Mouse (Mus musculus) midbrain, postnatal 0 days (tissue): Measurements from ENCODE around the gene Sptan1. TPM values are rescaled to one million over a fixed set of nuclear protein-coding genes. Genes with fewer than 3 reads are reported as not detected.
"Not testable (repeated sequence)": the region's sequence is repeated elsewhere in the genome, so short reads cannot be mapped to it uniquely, and the experiment has no call there.

Source experiments
- ATAC-seq: fragments of 200-750 bp; cut with Nextera tagmentation; 2 replicates; pipeline ENCODE4 v1.8.0; 2017; ENCODE audit warnings: moderate number of reproducible peaks, mild to moderate bottlenecking, moderate TSS enrichment, moderate library complexity; ENCODE audit not compliant: low FRiP score
- DNase-seq: peaks from one replicate; pipeline ENCODE4 v3.0.0-alpha.2; 2015; ENCODE audit warnings: low spot score
- H3K27ac ChIP-seq: fragments of 300-500 bp; sonication (generic); 2 replicates; pipeline ENCODE4 v1.5.1; 2014; ENCODE audit warnings: low read depth, mild to moderate bottlenecking, low read length, mixed read lengths
- H3K27me3 ChIP-seq: fragments of 300-500 bp; sonication (generic); 2 replicates; pipeline ENCODE4 v1.6.1; 2014; ENCODE audit warnings: low read length, control low read depth, mixed read lengths; ENCODE audit not compliant: insufficient read depth
- H3K36me3 ChIP-seq: fragments of 300-500 bp; sonication (generic); 2 replicates; pipeline ENCODE4 v1.6.1; 2014; ENCODE audit warnings: low read length, control low read depth, mixed read lengths; ENCODE audit not compliant: insufficient read depth
- H3K4me1 ChIP-seq: fragments of 300-500 bp; sonication (generic); 2 replicates; pipeline ENCODE4 v1.6.1; 2014; ENCODE audit warnings: mild to moderate bottlenecking, control low read depth, antibody characterized with exemption, low read length, mixed read lengths; ENCODE audit not compliant: insufficient read depth
- H3K4me2 ChIP-seq: fragments of 300-500 bp; sonication (generic); 2 replicates; pipeline ENCODE4 v1.6.1; 2014; ENCODE audit warnings: low read depth, mild to moderate bottlenecking, low read length, mixed read lengths; ENCODE audit not compliant: poor library complexity, severe bottlenecking
- H3K4me3 ChIP-seq: fragments of 300-500 bp; sonication (generic); 2 replicates; pipeline ENCODE4 v1.5.1; 2014; ENCODE audit warnings: low read depth, mild to moderate bottlenecking, low read length, moderate library complexity
- H3K9ac ChIP-seq: fragments of 300-500 bp; sonication (generic); replicated peaks from 2 replicates; pipeline ENCODE4 v1.6.1; 2014; ENCODE audit warnings: mild to moderate bottlenecking, low read length, moderate library complexity, mixed read lengths; ENCODE audit not compliant: poor library complexity, severe bottlenecking
- H3K9me3 ChIP-seq: fragments of 300-500 bp; sonication (generic); 2 replicates; pipeline ENCODE4 v1.6.1; 2016; ENCODE audit warnings: low read length, control low read depth
- CTCF ChIP-seq: IDR thresholded peaks from 2 replicates; pipeline ENCODE4 v1.5.1; 2016; ENCODE audit warnings: antibody characterized with exemption, mild to moderate bottlenecking
- WGBS: fragments of 180-500 bp; shearing (Covaris S2); extraction: QIAGEN DNeasy Blood & Tissue Kit; methylation state at CpG from one replicate; pipeline ENCODE4 v1.1.7; 2014; 5-methylcytosine and 5-hydroxymethylcytosine counted together
- polyA plus RNA-seq: library from polyadenylated mRNA; unstranded; fragments of >200 nt; fragmentation: Nextera tagmentation; extraction: Ambion mirVana; gene quantifications from 2 replicates; pipeline ENCODE4 v1.2.1, GENCODE M21; 2015
- total RNA-seq: library from RNA; depleted of rRNA; stranded (reverse); fragments of >200 nt; gene quantifications from 2 replicates; pipeline ENCODE4 v1.2.3, GENCODE M21; 2014

The Sptan1 gene
- total and polyA plus RNA-seq, 2 experiments from 2014 or later, result 193 to 796 TPM

GRCm38 (mm10) chr2:30048101-30048501, 82.7 kb downstream of the Sptan1 start:
- DNase-seq, result no peak

DNA sequence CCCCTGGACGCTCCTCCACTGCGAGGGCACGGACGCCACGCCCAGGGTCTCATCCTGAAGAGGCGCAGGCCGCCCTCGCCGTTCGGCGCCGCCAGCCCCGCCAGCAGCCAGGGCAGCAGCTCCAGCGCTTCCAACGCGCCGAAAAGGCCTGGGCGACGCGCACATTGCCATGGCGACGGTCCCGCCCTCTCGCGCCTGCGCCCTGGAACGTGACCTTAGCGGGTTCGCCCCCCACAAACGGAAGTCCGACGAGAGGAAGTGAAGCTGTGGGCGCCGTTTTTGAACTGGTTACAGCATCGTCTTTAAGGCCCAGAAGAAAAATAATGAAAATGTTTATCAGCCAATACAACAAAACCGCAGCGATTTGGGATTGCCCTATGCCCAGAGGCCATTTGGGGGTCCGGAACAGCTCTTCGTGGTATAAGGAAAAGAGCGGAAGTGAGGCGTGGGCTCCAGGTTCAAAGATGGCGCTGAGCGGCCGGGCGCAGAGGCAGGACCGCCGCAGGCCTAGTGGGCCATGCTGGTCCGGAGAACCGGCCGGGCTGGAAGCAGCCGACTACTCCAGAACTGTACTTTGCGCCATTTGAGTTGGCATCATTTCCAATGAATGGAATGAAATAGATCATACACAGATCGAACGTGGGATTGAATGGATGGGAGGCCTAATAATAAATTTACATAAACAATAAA, 83.5 kb downstream of the Sptan1 start, which contains the start of gene Wdr34:
Wdr34 (minus strand) TSS at position 183 of the 690 bp plus-strand sequence.
- DNase-seq (peak; percentile 97), ATAC-seq (peak; percentile 92)
- no peaks in the 10 kb centered on the region for H3K4me1 ChIP-seq
- TF ChIP-seq CTCF, result no peak
- peak within 1 kb of the TSS; percentile 73 for H3K4me3 ChIP-seq
- H3K36me3 ChIP-seq, result peaks cover 5% of the 10 kb centered on the region; the same call in 1 of the 2 replicates
- under 1% methylated on average over 53 of the region's 54 CpGs for WGBS
- H3K9me3 ChIP-seq, result no peaks in the 10 kb centered on the region
- H3K27ac ChIP-seq, result peak within 1 kb of the TSS; percentile 99
- H3K9ac ChIP-seq, result peak within 1 kb of the TSS; percentile 79
- H3K4me2 ChIP-seq, result peak within 1 kb of the TSS; percentile 65
- H3K27me3 ChIP-seq, result no peaks in the 10 kb centered on the region

More at GRCm38 (mm10) chr2:30048101-30048501, 82.7 kb downstream of the Sptan1 start:
- Histone ChIP-seq H3K27ac (peak overlapping the region; percentile 99), H3K9ac (peak overlapping the region; percentile 79), H3K27me3 (no peaks in the 10 kb centered on the region), H3K36me3 (peaks cover 5% of the 10 kb centered on the region; the same call in 1 of the 2 replicates), H3K4me1 (no peaks in the 10 kb centered on the region), H3K4me2 (peak overlapping the region; percentile 65), H3K9me3 (no peaks in the 10 kb centered on the region), H3K4me3 (peak overlapping the region; percentile 73)
- ATAC-seq, result no peak
- WGBS, result 54% methylated on average over 11 of the region's 11 CpGs
- no peak for TF ChIP-seq CTCF

DNA sequence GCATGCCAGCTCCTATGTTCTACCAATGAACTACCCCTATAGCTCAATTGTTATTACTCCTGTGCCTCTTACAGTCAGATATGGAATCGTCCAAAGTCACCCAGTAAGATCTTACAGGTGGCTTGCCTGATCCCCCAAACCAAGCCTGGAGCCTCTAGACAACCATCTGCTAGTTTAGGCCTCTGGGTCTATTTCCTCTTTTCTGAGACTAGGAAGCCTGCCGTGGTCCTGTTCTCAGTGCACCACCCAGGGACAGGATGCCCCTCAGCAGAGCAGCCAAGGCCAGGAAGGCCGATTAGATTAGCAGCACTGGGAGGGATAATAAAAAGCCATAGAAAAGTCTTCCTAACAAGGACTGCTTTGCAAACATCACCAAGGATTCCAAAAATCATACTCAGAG, 84.5 kb downstream of the Sptan1 start:
- Histone ChIP-seq H3K4me1 (no peaks in the 10 kb centered on the region), H3K9ac (no peak overlapping the region), H3K36me3 (peaks cover 5% of the 10 kb centered on the region; the same call in 1 of the 2 replicates), H3K27me3 (no peaks in the 10 kb centered on the region), H3K9me3 (no peaks in the 10 kb centered on the region), H3K4me2 (no peak overlapping the region), H3K27ac (no peak overlapping the region; the same call in 1 of the 2 replicates), H3K4me3 (no peak overlapping the region)
- ATAC-seq, result no peak
- no peak for DNase-seq
- 83% methylated on average over 3 of the region's 3 CpGs for WGBS
- no peak for TF ChIP-seq CTCF

- no peak for ATAC-seq
These were observed 86.8 kb downstream of the Sptan1 start for GRCm38 (mm10) chr2:30051992-30052761.

DNA sequence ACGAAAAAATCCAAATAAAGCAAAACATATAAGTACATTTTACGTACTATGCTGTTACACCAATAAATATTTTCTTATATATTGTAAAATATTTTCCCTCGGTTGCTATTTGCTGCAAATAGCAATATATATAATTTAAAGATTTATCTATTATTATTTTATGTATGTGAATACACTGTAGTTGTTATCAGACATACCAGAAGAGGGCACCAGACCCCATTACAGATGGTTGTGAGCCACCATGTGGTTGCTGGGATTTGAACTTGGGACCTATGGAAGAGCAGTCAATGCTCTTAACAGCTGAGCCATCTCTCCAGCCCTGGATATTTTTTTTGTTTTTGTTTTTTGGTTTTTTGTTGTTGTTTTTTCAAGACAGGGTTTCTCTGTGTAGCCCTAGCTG, 90.0 kb downstream of the Sptan1 start:
- WGBS, result 94% methylated on average over 3 of the region's 3 CpGs
- H3K36me3 ChIP-seq, H3K27ac ChIP-seq, ATAC-seq, H3K4me3 ChIP-seq, H3K9me3 ChIP-seq, DNase-seq, H3K27me3 ChIP-seq, H3K4me2 ChIP-seq, H3K9ac ChIP-seq, H3K4me1 ChIP-seq: not testable (repeated sequence)
- TF ChIP-seq CTCF, result peak; percentile 26; the same call in 1 of the 2 replicates

More at GRCm38 (mm10) chr2:30051992-30052761, 86.8 kb downstream of the Sptan1 start:
- Histone ChIP-seq H3K4me1 (no peaks in the 10 kb centered on the region), H3K27ac (no peak overlapping the region), H3K4me2 (no peak overlapping the region), H3K27me3 (no peaks in the 10 kb centered on the region), H3K36me3 (no peaks in the 10 kb centered on the region), H3K4me3 (no peak overlapping the region), H3K9me3 (no peaks in the 10 kb centered on the region), H3K9ac (no peak overlapping the region)
- WGBS, result 46% methylated on average over 6 of the region's 6 CpGs
- peak; percentile 68 for TF ChIP-seq CTCF
- no peak for DNase-seq

GRCm38 (mm10) chr2:30056736-30057135, 91.4 kb downstream of the Sptan1 start:
- no peaks in the 10 kb centered on the region for H3K4me1 ChIP-seq
- H3K36me3 ChIP-seq, result no peaks in the 10 kb centered on the region
- no peak overlapping the region for H3K27ac ChIP-seq
- no peak overlapping the region for H3K4me2 ChIP-seq
- no peaks in the 10 kb centered on the region for H3K9me3 ChIP-seq
- no peak for TF ChIP-seq CTCF
- no peak overlapping the region for H3K9ac ChIP-seq
- H3K27me3 ChIP-seq, result no peaks in the 10 kb centered on the region
- no peak for DNase-seq
- 85% methylated on average over 3 of the region's 3 CpGs for WGBS
- ATAC-seq, result no peak
- no peak overlapping the region for H3K4me3 ChIP-seq
